Mouse (Mus musculus) limb, embryonic 14.5 days (tissue): ENCODE data around the gene Ssr3. TPM values are rescaled to one million over a fixed set of nuclear protein-coding genes. Genes with fewer than 3 reads are reported as not detected.

ENCODE experiments used
- ATAC-seq: fragments of 200-750 bp; cut with Nextera tagmentation; 2 replicates; pipeline ENCODE4 v1.8.0; 2017; ENCODE audit warnings: low read depth, moderate number of reproducible peaks, moderate TSS enrichment; ENCODE audit not compliant: low FRiP score
- DNase-seq: peaks from one replicate; pipeline ENCODE4 v3.0.0-alpha.2; 2015; ENCODE audit warnings: low spot score
- H3K27ac ChIP-seq: fragments of 300-500 bp; sonication (generic); replicated peaks from 2 replicates; pipeline ENCODE4 v1.5.1; 2014; ENCODE audit warnings: low read depth, mild to moderate bottlenecking, low read length, moderate library complexity, mixed read lengths
- H3K27me3 ChIP-seq: fragments of 300-500 bp; sonication (generic); 2 replicates; pipeline ENCODE4 v1.6.1; 2014; ENCODE audit warnings: low read length, mixed read lengths; ENCODE audit not compliant: control insufficient read depth, insufficient read depth
- H3K36me3 ChIP-seq: fragments of 300-500 bp; sonication (generic); 2 replicates; pipeline ENCODE4 v1.6.1; 2014; ENCODE audit warnings: mild to moderate bottlenecking, low read length, moderate library complexity, mixed read lengths; ENCODE audit not compliant: control insufficient read depth, insufficient read depth
- H3K4me1 ChIP-seq: fragments of 300-500 bp; sonication (generic); 2 replicates; pipeline ENCODE4 v1.6.1; 2014; ENCODE audit warnings: antibody characterized with exemption, low read length, mixed read lengths; ENCODE audit not compliant: control insufficient read depth, insufficient read depth
- H3K4me2 ChIP-seq: fragments of 300-500 bp; sonication (generic); replicated peaks from 2 replicates; pipeline ENCODE4 v1.6.1; 2014; ENCODE audit warnings: low read depth, mild to moderate bottlenecking, low read length, moderate library complexity; ENCODE audit not compliant: severe bottlenecking
- H3K4me3 ChIP-seq: fragments of 300-500 bp; sonication (generic); replicated peaks from 2 replicates; pipeline ENCODE4 v1.5.1; 2014; ENCODE audit warnings: low read length
- H3K9ac ChIP-seq: fragments of 300-500 bp; sonication (generic); 2 replicates; pipeline ENCODE4 v1.6.1; 2014; ENCODE audit warnings: mild to moderate bottlenecking, low read depth, low read length, moderate library complexity; ENCODE audit not compliant: severe bottlenecking
- H3K9me3 ChIP-seq: fragments of 300-500 bp; sonication (generic); 2 replicates; pipeline ENCODE4 v1.6.1; 2016; ENCODE audit warnings: low read length; ENCODE audit not compliant: control insufficient read depth
- POLR2A ChIP-seq: fragments of 200-500 bp; IDR thresholded peaks from 2 replicates; pipeline ENCODE4 v1.8.0; 2012; ENCODE audit warnings: inconsistent platforms, mild to moderate bottlenecking, moderate library complexity, borderline replicate concordance; ENCODE audit not compliant: insufficient read depth, insufficient read length; ENCODE audit errors: extremely low read depth
- WGBS: fragments of 180-500 bp; shearing (Covaris S2); extraction: QIAGEN DNeasy Blood & Tissue Kit; methylation state at CpG from one replicate; pipeline ENCODE4 v1.1.7; 2014; 5-methylcytosine and 5-hydroxymethylcytosine counted together
- polyA plus RNA-seq, 2 experiments: library from polyadenylated mRNA; depleted of rRNA in 1 of 2; stranded (reverse) in 1 of 2; unstranded in 1 of 2; fragments of >200 nt; fragmentation: Nextera tagmentation in 1 of 2; extraction: Ambion mirVana in 1 of 2; gene quantifications; 2 replicates each; pipeline versions ENCODE4 v1.2.1 to v1.2.3; 2012 to 2014

The Ssr3 gene
- polyA plus RNA-seq, 2 experiments: 214 to 320 TPM

GRCm38 (mm10) chr3:65378724-65379123 is 13.7 kb downstream of the Ssr3 start:
- Histone ChIP-seq H3K9ac (no peak overlapping the region), H3K4me2 (no peak overlapping the region), H3K27me3 (no peaks in the 10 kb centered on the region), H3K4me1 (peaks cover 5% of the 10 kb centered on the region; the same call in 1 of the 2 replicates), H3K27ac (no peak overlapping the region), H3K4me3 (no peak overlapping the region), H3K36me3 (peaks cover 66% of the 10 kb centered on the region), H3K9me3 (no peaks in the 10 kb centered on the region)
- ATAC-seq (no peak), DNase-seq (no peak)
- no peak for TF ChIP-seq POLR2A

- Histone ChIP-seq H3K9ac (no peak overlapping the region), H3K4me2 (no peak overlapping the region), H3K27me3 (no peaks in the 10 kb centered on the region), H3K36me3 (peaks cover 62% of the 10 kb centered on the region), H3K4me1 (no peaks in the 10 kb centered on the region), H3K27ac (no peak overlapping the region), H3K4me3 (no peak overlapping the region), H3K9me3 (no peaks in the 10 kb centered on the region)
- ATAC-seq (no peak), DNase-seq (no peak)
- 69% methylated on average over 3 of the region's 3 CpGs for WGBS
- no peak for TF ChIP-seq POLR2A
Measured at GRCm38 (mm10) chr3:65374729-65375128, 17.7 kb downstream of the Ssr3 start.

DNA sequence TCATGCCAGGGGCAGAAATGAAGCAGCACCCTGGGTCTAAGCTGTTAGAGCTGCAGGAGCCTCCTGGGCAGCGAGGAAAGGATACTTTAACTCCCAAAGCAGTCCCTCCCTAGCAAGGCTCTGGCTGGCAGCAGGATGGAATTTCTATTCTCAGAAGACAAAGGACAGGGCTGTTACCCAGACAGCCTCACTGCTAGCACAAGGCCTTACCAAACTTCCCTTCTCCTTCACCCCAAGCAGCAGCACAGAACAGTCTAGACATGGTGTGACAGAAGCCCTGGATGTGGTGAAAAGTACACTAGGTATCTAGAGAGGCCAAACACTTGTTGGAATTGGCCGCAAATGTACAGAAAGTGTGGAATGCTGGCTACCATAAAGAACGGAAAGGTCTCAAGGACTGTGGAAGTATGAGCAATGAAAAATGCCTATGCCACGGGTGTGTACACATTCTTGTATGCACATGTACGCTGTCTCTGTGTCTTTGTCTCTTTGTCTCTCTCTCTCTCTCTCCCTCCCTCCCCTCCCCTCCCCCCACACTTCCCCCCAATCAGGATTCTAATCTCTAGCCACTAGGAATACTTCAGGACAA is 18.7 kb downstream of the Ssr3 start:
- no peak for TF ChIP-seq POLR2A
- no peaks in the 10 kb centered on the region for H3K9me3 ChIP-seq
- H3K4me3 ChIP-seq: no peak overlapping the region
- H3K4me1 ChIP-seq: no peaks in the 10 kb centered on the region
- H3K4me2 ChIP-seq: no peak overlapping the region
- no peak for DNase-seq
- no peak for ATAC-seq
- no peak overlapping the region for H3K9ac ChIP-seq
- H3K27ac ChIP-seq: no peak overlapping the region
- WGBS: 90% methylated on average over 5 of the region's 5 CpGs
- peaks cover 55% of the 10 kb centered on the region for H3K36me3 ChIP-seq
- no peaks in the 10 kb centered on the region for H3K27me3 ChIP-seq

- DNase-seq: no peak
- Histone ChIP-seq H3K4me2 (no peak overlapping the region), H3K4me1 (no peaks in the 10 kb centered on the region), H3K27ac (no peak overlapping the region), H3K9me3 (no peaks in the 10 kb centered on the region), H3K27me3 (no peaks in the 10 kb centered on the region), H3K4me3 (no peak overlapping the region), H3K36me3 (peaks cover 52% of the 10 kb centered on the region), H3K9ac (no peak overlapping the region)
- no peak for TF ChIP-seq POLR2A
- ATAC-seq: no peak
- 90% methylated on average over 4 of the region's 4 CpGs for WGBS
Measured at GRCm38 (mm10) chr3:65372552-65372951, 19.9 kb downstream of the Ssr3 start.

DNA sequence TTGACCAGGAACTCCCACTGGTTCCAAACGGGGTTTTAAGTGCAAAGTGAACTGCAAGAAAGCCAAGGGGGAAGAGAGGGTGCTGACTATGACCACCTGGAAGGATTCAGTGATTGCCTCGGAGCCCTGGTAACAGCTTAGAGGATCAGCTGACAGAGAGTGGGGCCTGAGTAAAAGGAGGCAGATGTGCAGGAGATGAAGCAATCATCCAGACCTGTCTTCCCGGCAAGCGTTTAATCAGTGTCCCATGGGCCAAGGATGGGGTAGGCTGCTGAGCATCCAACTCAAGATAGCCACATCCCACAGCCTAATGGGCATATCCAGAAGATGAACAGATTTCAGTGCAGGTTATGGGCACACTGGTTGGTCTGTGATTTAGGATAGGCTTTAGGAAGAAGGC is 24.5 kb downstream of the Ssr3 start:
- Histone ChIP-seq H3K27me3 (no peaks in the 10 kb centered on the region), H3K9me3 (no peaks in the 10 kb centered on the region), H3K4me3 (no peak overlapping the region), H3K9ac (no peak overlapping the region), H3K4me1 (no peaks in the 10 kb centered on the region), H3K36me3 (peaks cover 35% of the 10 kb centered on the region), H3K27ac (no peak overlapping the region), H3K4me2 (no peak overlapping the region)
- TF ChIP-seq POLR2A: no peak
- no peak for ATAC-seq
- DNase-seq: no peak
- WGBS: 59% methylated on average over 4 of the region's 4 CpGs

DNA sequence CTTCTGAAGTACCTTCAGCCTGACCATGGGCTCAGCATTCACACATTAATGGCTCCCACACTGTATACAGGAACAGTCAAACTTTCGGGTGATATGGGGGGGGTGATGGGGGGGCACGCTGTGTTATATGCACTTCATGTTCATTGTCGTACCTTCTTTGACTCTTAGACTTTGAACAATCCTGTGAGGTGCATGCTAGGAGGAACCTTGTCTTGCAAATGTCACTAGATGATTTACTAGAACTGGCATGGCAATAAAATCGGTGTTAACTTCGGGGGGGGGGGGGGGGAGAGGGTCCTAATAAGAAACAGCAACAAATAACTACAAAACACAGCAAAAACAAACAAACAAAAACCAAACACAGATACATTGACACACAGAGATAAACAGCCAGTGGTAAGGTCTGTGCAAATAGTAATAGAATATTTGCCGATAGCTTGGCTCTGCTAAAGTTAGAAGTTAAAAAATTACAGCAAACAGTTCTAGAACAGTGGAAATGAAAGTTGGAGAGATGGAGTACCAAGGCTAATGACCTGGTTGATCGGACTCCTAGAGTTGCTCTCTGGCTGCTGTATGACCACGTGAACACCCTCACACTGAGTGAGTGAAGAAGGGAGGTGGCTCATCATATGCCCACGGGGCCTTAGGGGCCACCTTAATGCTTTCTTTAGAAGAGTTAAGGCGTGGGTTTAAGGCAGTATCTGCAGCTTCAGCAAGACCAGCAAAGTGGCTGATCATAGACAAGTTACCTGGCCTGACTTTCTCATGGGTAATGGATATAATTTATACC is 26.3 kb downstream of the Ssr3 start:
- Histone ChIP-seq H3K36me3 (peaks cover 18% of the 10 kb centered on the region), H3K4me3 (no peak overlapping the region), H3K4me2 (no peak overlapping the region), H3K27me3 (no peaks in the 10 kb centered on the region), H3K9ac (no peak overlapping the region), H3K4me1 (no peaks in the 10 kb centered on the region), H3K27ac (no peak overlapping the region), H3K9me3 (no peaks in the 10 kb centered on the region)
- WGBS: 59% methylated on average over 10 of the region's 10 CpGs
- DNase-seq (no peak), ATAC-seq (no peak)
- TF ChIP-seq POLR2A: no peak
